Mouse (Mus musculus) forebrain, embryonic 14.5 days (tissue): ENCODE data around the gene Acin1. TPM values are rescaled to one million over a fixed set of nuclear protein-coding genes. Genes with fewer than 3 reads are reported as not detected.
A peak's percentile ranks its signal among the peaks of the same experiment; 100 is the strongest.

Experiments
- ATAC-seq: fragments of 200-750 bp; cut with Nextera tagmentation; 2 replicates; pipeline ENCODE4 v1.8.0; 2017; ENCODE audit warnings: mild to moderate bottlenecking, moderate library complexity
- DNase-seq: peaks from one replicate; pipeline ENCODE4 v3.0.0-alpha.2; 2015; ENCODE audit warnings: low spot score
- H3K27ac ChIP-seq: fragments of 300-500 bp; sonication (generic); 2 replicates; pipeline ENCODE4 v1.5.1; 2014; ENCODE audit warnings: low read depth, mild to moderate bottlenecking, control low read depth, low read length, moderate library complexity
- H3K27me3 ChIP-seq: fragments of 300-500 bp; sonication (generic); replicated peaks from 2 replicates; pipeline ENCODE4 v1.6.1; 2014; ENCODE audit warnings: low read length, control low read depth, mixed read lengths; ENCODE audit not compliant: control insufficient read depth, insufficient read depth
- H3K36me3 ChIP-seq: fragments of 300-500 bp; sonication (generic); 2 replicates; pipeline ENCODE4 v1.6.1; 2014; ENCODE audit warnings: low read length, control low read depth; ENCODE audit not compliant: control insufficient read depth, insufficient read depth
- H3K4me1 ChIP-seq: fragments of 300-500 bp; sonication (generic); 2 replicates; pipeline ENCODE4 v1.6.1; 2014; ENCODE audit warnings: antibody characterized with exemption, low read length, control low read depth; ENCODE audit not compliant: control insufficient read depth, insufficient read depth
- H3K4me2 ChIP-seq: fragments of 300-500 bp; sonication (generic); 2 replicates; pipeline ENCODE4 v1.6.1; 2014; ENCODE audit warnings: mild to moderate bottlenecking, control low read depth, low read length
- H3K4me3 ChIP-seq: fragments of 300-500 bp; sonication (generic); 2 replicates; pipeline ENCODE4 v1.5.1; 2014; ENCODE audit warnings: low read depth, low read length, control low read depth
- H3K9ac ChIP-seq: fragments of 300-500 bp; sonication (generic); 2 replicates; pipeline ENCODE4 v1.6.1; 2014; ENCODE audit warnings: mild to moderate bottlenecking, low read length, control low read depth, moderate library complexity
- H3K9me3 ChIP-seq: fragments of 300-500 bp; sonication (generic); replicated peaks from 2 replicates; pipeline ENCODE4 v1.6.1; 2016; ENCODE audit warnings: low read length, control low read depth, mixed read lengths; ENCODE audit not compliant: control insufficient read depth
- WGBS: fragments of 180-500 bp; shearing (Covaris S2); extraction: QIAGEN DNeasy Blood & Tissue Kit; methylation state at CpG from one replicate; pipeline ENCODE4 v1.1.7; 2014; 5-methylcytosine and 5-hydroxymethylcytosine counted together
- polyA plus RNA-seq: library from polyadenylated mRNA; unstranded; fragments of >200 nt; fragmentation: Nextera tagmentation; extraction: Ambion mirVana; gene quantifications from 2 replicates; pipeline ENCODE4 v1.2.1, GENCODE M21; 2014

Acin1 gene
- polyA plus RNA-seq, 1 experiment from 2014 or later, result 121 TPM

DNA sequence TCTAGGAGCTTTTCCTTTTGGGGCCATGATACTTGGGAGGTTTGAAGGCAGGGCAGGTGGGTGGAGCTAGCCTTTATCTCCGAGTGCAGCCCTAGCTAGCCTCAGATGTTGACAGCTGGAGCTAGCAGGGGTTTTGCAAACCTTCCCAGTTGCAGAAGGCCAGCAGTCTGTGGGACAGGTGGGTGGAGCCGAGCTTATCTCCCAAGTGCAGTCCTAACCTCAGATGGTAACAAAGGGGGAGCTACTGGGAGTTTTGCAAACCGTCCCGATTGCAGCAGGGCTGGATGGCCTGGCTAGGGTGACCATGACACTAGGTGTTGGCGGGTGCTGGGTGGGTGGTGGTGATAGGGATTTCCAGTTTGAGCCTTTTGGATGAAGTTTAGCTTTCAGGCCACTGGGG is 19.1 kb upstream of the Acin1 start:
- no peaks in the 10 kb centered on the region for H3K36me3 ChIP-seq

DNA sequence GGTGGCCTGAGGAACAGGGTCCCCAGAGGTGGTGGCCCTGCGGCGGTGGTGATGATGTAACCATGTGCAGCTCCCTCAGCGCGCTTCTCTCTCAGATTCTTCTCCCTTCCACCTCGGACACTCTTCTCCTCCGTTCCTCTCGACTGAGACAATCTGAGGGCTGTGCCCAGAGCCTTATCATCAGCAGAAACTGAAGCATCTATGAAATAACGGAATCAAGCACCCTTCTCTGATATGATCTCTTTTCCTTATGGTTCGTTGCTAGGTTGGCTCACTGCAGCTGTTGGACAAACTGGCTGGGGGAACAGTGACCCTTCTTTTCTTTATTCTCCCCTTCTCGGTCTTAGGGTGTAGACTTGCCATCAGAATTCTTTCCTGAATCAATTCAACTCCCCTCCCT is 16.5 kb upstream of the Acin1 start:
- H3K27ac ChIP-seq, result no peak overlapping the region
- H3K9me3 ChIP-seq, result no peaks in the 10 kb centered on the region
- H3K9ac ChIP-seq, result no peak overlapping the region; the same call in 1 of the 2 replicates
- no peaks in the 10 kb centered on the region for H3K27me3 ChIP-seq
- no peak overlapping the region for H3K4me3 ChIP-seq
- WGBS, result 67% methylated on average over 10 of the region's 10 CpGs
- ATAC-seq (no peak), DNase-seq (no peak)
- H3K4me1 ChIP-seq, result no peaks in the 10 kb centered on the region
- no peak overlapping the region for H3K4me2 ChIP-seq
- H3K36me3 ChIP-seq, result no peaks in the 10 kb centered on the region

More for the DNA sequence above, 19.1 kb upstream of the Acin1 start:
- Histone ChIP-seq H3K27ac (no peak overlapping the region), H3K9me3 (no peaks in the 10 kb centered on the region), H3K4me2 (no peak overlapping the region), H3K4me1 (no peaks in the 10 kb centered on the region), H3K4me3 (no peak overlapping the region), H3K9ac (no peak overlapping the region), H3K27me3 (no peaks in the 10 kb centered on the region)
- WGBS, result 60% methylated on average over 5 of the region's 5 CpGs
- no peak for ATAC-seq
- no peak for DNase-seq

DNA sequence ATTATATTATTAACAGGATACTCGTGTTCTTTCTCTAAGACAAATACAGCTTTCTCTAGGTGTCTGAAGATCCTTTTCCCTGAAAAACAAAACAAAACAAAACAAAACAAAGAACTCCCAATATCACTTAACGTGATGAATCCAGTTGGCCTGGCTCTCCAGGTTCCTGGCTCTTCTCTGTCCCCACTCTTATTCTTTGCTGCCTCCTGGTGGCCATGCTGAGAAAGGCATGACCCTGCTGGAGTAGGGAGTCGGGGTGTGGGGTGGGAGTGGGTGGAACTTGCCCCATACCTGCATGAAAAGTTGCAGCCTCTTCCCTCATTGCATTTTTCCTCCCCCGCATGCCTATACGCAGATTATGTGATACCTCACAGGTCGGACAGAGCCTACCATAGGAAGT is 14.6 kb upstream of the Acin1 start:
- Histone ChIP-seq H3K9me3 (no peaks in the 10 kb centered on the region), H3K27ac (no peak overlapping the region), H3K4me1 (no peaks in the 10 kb centered on the region), H3K4me3 (no peak overlapping the region), H3K36me3 (no peaks in the 10 kb centered on the region), H3K27me3 (no peaks in the 10 kb centered on the region), H3K9ac (no peak overlapping the region), H3K4me2 (no peak overlapping the region)
- DNase-seq (peak; percentile 78), ATAC-seq (peak; percentile 57; the same call in 1 of the 2 replicates)
- WGBS, result 12% methylated on average over 6 of the region's 6 CpGs

DNA sequence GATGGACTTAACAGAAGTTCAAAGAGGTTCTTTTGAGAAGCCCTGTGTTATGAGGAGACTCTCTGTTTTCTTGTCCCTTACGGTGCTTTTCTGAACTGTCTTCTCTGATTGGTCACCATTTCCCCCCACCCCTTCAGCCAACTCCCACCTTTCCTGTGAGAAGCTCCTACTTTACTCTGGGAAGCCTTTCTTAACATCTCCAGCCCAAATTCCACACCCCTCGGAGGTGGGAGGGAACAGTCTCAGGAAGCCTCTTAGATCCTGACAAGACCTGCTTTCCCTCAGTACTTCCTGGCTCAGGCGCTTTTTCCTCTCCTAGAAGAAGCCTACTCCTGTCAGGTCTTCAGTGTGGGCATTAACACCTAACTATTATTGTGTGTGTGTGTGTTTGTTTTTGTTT is 12.9 kb upstream of the Acin1 start:
- 56% methylated on average over 3 of the region's 3 CpGs for WGBS
- no peak for ATAC-seq
- no peak overlapping the region for H3K4me3 ChIP-seq

DNA sequence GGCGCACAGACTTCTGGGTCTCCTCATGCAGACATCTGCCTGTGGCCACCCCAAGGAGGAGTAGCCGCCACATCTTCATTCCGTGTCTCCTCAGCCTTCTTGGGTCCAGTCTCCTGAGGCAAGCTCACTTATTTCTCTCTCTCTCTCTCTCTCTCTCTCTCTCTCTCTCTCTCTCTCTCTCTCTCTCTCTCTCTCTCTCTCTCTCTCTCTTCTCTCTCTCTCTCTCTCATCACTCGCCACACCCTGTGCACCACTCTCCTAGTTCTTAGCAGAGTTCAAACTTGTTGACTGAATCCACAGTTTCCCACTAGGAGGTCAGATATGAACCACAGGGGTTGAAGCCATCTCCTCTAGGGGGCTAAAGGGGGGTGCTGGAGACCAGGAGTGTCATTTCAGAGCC is 12.0 kb upstream of the Acin1 start, which contains the start of gene Gm29776:
Gene Gm29776, minus strand, starts transcription at position 101 of the 400 bp plus-strand sequence.
- Histone ChIP-seq H3K4me3 (no peak within 1 kb of the TSS), H3K4me2 (no peak within 1 kb of the TSS), H3K36me3 (peaks cover 8% of the 10 kb centered on the region), H3K27ac (no peak within 1 kb of the TSS), H3K9me3 (no peaks in the 10 kb centered on the region), H3K27me3 (no peaks in the 10 kb centered on the region), H3K4me1 (no peaks in the 10 kb centered on the region), H3K9ac (no peak within 1 kb of the TSS)
- DNase-seq (no peak), ATAC-seq (no peak)
- 69% methylated on average over 4 of the region's 4 CpGs for WGBS

More for the DNA sequence above, 12.9 kb upstream of the Acin1 start:
- Histone ChIP-seq H3K27me3 (no peaks in the 10 kb centered on the region), H3K9me3 (no peaks in the 10 kb centered on the region), H3K27ac (no peak overlapping the region), H3K9ac (no peak overlapping the region), H3K4me2 (no peak overlapping the region), H3K36me3 (0 out of 2 replicates have a peak, but pooled peaks cover under 1% of the 10 kb centered on the region), H3K4me1 (no peaks in the 10 kb centered on the region)
- no peak for DNase-seq

DNA sequence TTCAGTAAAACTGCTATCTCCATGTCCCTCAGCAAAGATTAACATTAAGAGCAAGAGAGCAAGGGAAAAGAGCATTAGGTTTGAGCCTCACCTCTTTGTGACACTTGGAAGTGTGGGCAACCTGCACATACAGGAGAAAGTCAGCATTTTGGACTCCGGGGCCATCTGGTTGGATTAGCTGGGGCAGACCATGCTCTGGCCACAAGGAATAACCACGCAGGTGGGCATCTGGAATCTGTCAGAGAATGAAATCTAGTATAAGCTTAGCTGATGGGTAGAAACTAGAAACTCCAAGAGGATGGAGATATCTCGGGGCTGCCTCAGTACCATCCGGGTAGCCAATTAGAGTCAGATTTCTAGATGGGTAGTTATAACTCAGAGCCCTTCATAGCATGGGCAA is 10.0 kb upstream of the Acin1 start:
- Histone ChIP-seq H3K27ac (no peak overlapping the region), H3K4me3 (no peak overlapping the region), H3K4me1 (no peaks in the 10 kb centered on the region), H3K9me3 (no peaks in the 10 kb centered on the region), H3K27me3 (no peaks in the 10 kb centered on the region), H3K9ac (no peak overlapping the region), H3K4me2 (no peak overlapping the region), H3K36me3 (peaks cover 21% of the 10 kb centered on the region)
- DNase-seq (no peak), ATAC-seq (no peak)
- 90% methylated on average over 4 of the region's 4 CpGs for WGBS

DNA sequence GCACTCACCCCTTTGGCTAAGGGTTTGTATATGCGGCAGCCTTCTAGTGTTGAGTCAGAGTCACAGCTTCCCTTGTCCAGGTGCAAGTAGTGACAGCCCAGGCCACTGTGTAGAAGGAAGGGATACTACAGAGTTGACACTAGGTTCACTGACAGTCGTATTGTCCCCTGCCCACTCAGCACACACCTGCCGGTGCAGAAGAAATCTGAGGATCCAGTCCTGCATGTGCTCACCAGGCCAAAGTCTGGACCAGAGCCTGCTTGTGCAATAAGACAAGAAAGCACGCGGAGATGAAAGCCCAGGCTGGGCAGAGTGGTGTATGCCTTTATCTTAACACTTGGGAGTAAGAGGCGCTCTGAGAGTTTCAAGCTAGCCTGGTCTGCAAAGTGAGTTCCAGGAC is 8.3 kb upstream of the Acin1 start:
- ATAC-seq, result no peak

DNA sequence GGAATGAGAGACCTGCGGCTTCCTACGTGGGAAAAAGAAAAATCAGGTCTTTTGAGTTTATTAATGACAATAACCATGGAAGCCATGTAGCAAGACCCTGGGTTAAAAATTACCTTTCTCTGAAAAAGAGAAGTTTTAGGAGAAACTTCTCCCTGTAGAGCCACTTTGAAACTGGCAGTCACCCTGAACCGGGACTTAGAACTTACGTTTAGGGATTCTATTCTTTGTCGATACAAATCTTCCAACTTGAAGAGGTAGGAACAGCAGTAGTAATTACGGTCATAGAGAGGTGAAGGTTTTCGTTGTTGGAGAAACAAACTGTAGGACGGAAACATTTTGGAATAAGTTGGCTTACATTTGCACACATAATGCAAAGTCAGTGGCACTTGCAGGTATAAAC is 520 bp upstream of the Acin1 start:
- no peak for DNase-seq
- 7% methylated on average over 8 of the region's 8 CpGs for WGBS

More for the DNA sequence above, 8.3 kb upstream of the Acin1 start:
- Histone ChIP-seq H3K27me3 (no peaks in the 10 kb centered on the region), H3K36me3 (peaks cover 32% of the 10 kb centered on the region), H3K9ac (no peak overlapping the region), H3K4me2 (no peak overlapping the region), H3K4me1 (no peaks in the 10 kb centered on the region), H3K27ac (no peak overlapping the region), H3K9me3 (no peaks in the 10 kb centered on the region), H3K4me3 (no peak overlapping the region)
- no peak for DNase-seq
- 84% methylated on average over 6 of the region's 6 CpGs for WGBS

DNA sequence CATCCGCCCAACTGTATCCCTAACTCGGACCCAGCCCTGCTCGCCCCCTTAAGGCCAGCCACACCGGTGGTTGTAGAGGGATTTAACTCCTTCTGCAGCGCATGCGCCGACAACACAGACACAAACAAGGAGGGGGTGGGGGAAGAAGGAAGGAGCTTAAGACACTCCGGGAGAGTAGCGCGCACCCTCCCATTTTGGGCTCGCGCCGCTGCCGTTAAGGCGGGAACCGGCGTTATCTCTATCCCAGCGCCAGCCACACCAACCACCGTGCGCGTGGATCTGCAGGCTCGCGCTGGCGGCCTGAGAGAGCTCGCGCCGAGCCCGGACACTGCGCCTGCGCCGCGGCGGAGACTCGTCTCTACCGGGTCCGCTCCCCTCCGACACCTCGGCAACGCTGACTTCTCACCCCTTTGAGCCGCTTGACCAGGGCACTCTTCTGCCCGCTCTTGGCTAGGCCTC is 639 bp downstream of the Acin1 start, which contains the start of gene 1700123O20Rik:
Gene 1700123O20Rik, plus strand, starts transcription at position 154 of the 459 bp plus-strand sequence.
- Histone ChIP-seq H3K4me3 (peak within 1 kb of the TSS; percentile 78), H3K9me3 (no peaks in the 10 kb centered on the region), H3K4me2 (peak within 1 kb of the TSS; percentile 80), H3K27ac (peak within 1 kb of the TSS; percentile 89), H3K36me3 (peaks cover 41% of the 10 kb centered on the region), H3K4me1 (peaks cover 17% of the 10 kb centered on the region), H3K27me3 (no peaks in the 10 kb centered on the region), H3K9ac (peak within 1 kb of the TSS; percentile 91)
- DNase-seq (peak; percentile 94), ATAC-seq (peak; percentile 77)
- under 1% methylated on average over 33 of the region's 41 CpGs for WGBS

More for the DNA sequence above, 520 bp upstream of the Acin1 start:
- H3K27me3 ChIP-seq, result no peaks in the 10 kb centered on the region
- H3K9ac ChIP-seq, result peak overlapping the region; percentile 72
- peaks cover 35% of the 10 kb centered on the region for H3K36me3 ChIP-seq
- no peaks in the 10 kb centered on the region for H3K9me3 ChIP-seq
- no peak for ATAC-seq
- peak overlapping the region; percentile 68 for H3K4me2 ChIP-seq
- peaks cover 17% of the 10 kb centered on the region for H3K4me1 ChIP-seq
- peak overlapping the region; percentile 78 for H3K4me3 ChIP-seq
- 0 out of 2 replicates have a peak overlapping the region, but pooled peaks have one; percentile 39 for H3K27ac ChIP-seq
